Mouse (Mus musculus) heart, adult 18-20 months (tissue): ENCODE results near the gene Uso1. TPM values are rescaled to one million over a fixed set of nuclear protein-coding genes. Genes with fewer than 3 reads are reported as not detected.

Experiments
- DNase-seq, 2 experiments: peaks; one replicate each; pipeline ENCODE4 v3.0.0; 2021 to 2022; ENCODE audit warnings: mixed read lengths in 1 of 2
- total RNA-seq, 2 experiments: library from RNA; stranded (reverse); gene quantifications; 2 replicates each; pipeline ENCODE4 v1.2.3; 2021

Gene Uso1
- total RNA-seq, 2 experiments from 2014 or later: 43.5 to 43.7 TPM

GRCm38 (mm10) chr5:92195716-92196115 lies 58.0 kb downstream of the Uso1 start:
- peak in 1 of 2 experiments; percentile 48 for DNase-seq

- no peak for DNase-seq
Observed at GRCm38 (mm10) chr5:92196895-92197811, 59.4 kb downstream of the Uso1 start.

- peak in 1 of 2 experiments; percentile 22 for DNase-seq
Observed at GRCm38 (mm10) chr5:92198266-92198665, 60.5 kb downstream of the Uso1 start.

- peak in 1 of 2 experiments; percentile 7 for DNase-seq
Observed at GRCm38 (mm10) chr5:92204162-92205036, 66.7 kb downstream of the Uso1 start.

GRCm38 (mm10) chr5:92205184-92205583 lies 67.4 kb downstream of the Uso1 start:
- no peak for DNase-seq

- peak; percentile 33 to 49 for DNase-seq
Observed at GRCm38 (mm10) chr5:92205706-92206105, 68.0 kb downstream of the Uso1 start.

- no peak for DNase-seq
Observed at GRCm38 (mm10) chr5:92206121-92206520, 68.4 kb downstream of the Uso1 start.

GRCm38 (mm10) chr5:92210205-92210604 lies 72.5 kb downstream of the Uso1 start:
- DNase-seq: no peak

GRCm38 (mm10) chr5:92212231-92212630 lies 74.5 kb downstream of the Uso1 start:
- no peak for DNase-seq

- DNase-seq: no peak
Observed at GRCm38 (mm10) chr5:92215308-92215707, 77.6 kb downstream of the Uso1 start, which contains the start of gene U90926. Gene U90926, minus strand, starts transcription at chr5:92215408.

- DNase-seq: no peak
Observed at GRCm38 (mm10) chr5:92218915-92219793, 81.4 kb downstream of the Uso1 start.

- DNase-seq: peak in 1 of 2 experiments; percentile 23
Observed at GRCm38 (mm10) chr5:92219826-92220225, 82.1 kb downstream of the Uso1 start.

- DNase-seq: no peak
Observed at GRCm38 (mm10) chr5:92220287-92220902, 82.7 kb downstream of the Uso1 start.

- peak in 1 of 2 experiments; percentile 11 for DNase-seq
Observed at GRCm38 (mm10) chr5:92227782-92228181, 90.0 kb downstream of the Uso1 start.

- no peak for DNase-seq
Observed at GRCm38 (mm10) chr5:92228776-92229175, 91.0 kb downstream of the Uso1 start.

- DNase-seq: no peak
Observed at GRCm38 (mm10) chr5:92229514-92229913, 91.8 kb downstream of the Uso1 start.

GRCm38 (mm10) chr5:92230306-92230705 lies 92.6 kb downstream of the Uso1 start:
- DNase-seq: no peak

GRCm38 (mm10) chr5:92231836-92232235 lies 94.1 kb downstream of the Uso1 start:
- DNase-seq: no peak

GRCm38 (mm10) chr5:92233366-92233765 lies 95.6 kb downstream of the Uso1 start:
- DNase-seq: no peak

- no peak for DNase-seq
Observed at GRCm38 (mm10) chr5:92234939-92235557, 97.3 kb downstream of the Uso1 start.
